Mouse (Mus musculus): ENCODE measurements around the gene Eml6.

- TF ChIP-seq CTCF (IDR thresholded peaks at IDR 0.05; ENCODE audit: borderline replicate concordance, control insufficient read depth, extremely low read depth, insufficient read depth, low read length, poor library complexity) (no peak), POLR2A (IDR thresholded peaks at IDR 0.05; ENCODE audit: control insufficient read depth, extremely low read depth, insufficient read depth, low read length, poor library complexity) (no peak)
Observed at GRCm38 (mm10) chr11:29718541-29718940, 307.3 kb downstream of the Eml6 start.
